Mouse (Mus musculus) retina, adult 2 months (tissue): ENCODE results near the gene Arsb.

Experiments
- DNase-seq: peaks from one replicate; pipeline ENCODE4 v3.0.0-alpha.2; 2012; ENCODE audit warnings: low read depth, low spot score

Gene Arsb

DNA sequence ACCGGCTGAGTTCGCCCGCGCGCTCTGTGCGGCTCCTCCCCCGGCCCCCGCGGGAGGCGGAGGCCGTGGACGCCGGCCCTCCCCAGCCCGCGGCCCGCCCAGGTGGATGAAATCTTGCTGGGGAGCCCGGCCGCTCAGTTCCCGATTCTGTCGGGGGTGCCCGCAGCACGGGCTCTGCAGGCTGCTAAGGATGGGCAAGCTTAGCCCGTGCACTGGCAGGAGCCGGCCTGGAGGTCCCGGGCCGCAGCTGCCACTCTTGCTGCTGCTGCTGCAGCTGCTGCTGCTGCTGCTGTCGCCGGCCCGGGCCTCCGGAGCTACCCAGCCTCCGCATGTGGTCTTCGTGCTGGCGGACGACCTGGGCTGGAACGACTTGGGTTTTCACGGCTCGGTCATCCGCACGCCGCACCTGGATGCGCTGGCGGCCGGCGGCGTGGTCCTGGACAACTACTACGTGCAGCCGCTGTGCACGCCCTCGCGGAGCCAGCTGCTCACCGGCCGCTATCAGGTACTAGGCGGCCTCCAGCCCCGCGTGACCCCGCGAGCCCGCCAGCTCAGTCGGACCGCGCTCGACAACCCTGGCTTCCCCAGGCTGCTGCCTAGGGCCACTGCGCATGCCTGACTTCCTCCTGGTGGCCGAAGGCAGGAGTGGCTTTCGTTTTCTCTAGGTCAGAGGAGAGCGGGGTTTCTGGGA is at the start of gene Arsb:
TSS of gene Arsb (plus strand) at position 43 of the 691 bp plus-strand sequence.
- peak; percentile 64 for DNase-seq

DNA sequence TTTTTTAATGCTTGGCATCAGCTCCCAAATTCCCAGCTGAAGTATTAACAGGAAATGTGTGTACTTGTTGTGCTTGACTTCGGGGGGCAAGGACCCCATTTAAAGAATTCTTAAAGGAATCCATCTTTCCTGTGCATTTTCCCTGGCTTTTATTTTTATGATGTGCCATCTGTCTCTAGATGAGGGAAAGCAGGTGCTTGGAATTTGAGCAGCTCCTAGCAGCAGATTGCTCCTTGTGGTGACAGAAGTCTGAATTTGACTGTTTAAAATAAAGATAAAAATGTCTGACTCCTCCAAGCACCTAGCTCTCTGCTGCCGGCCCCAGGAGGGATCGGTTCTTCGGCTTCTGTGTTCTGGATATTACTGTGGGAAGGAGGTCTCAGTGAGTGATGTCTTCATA is 49.5 kb upstream of the Arsb start:
- DNase-seq = no peak

GRCm38 (mm10) chr13:93723455-93723854 is 48.0 kb upstream of the Arsb start:
- DNase-seq = no peak

DNA sequence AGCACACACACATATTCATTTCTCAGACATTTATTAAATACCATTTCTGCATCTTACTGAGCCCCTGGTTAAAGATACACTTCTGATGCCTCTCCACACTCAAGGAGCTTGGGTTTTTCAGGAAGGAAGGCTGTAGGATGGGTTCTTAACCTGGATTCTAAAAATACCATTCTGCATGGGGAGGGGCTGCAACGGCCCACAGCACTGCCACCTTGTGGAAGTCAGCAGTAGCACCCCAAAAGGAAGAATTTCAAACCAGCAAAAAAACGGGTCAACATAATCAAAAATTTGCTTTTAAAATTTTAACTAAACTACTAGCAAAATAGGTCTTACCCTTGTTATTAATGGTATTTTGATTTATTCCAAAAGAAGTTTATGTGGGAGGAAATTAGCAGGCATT is 47.2 kb upstream of the Arsb start:
- peak; percentile 6 for DNase-seq

- no peak for DNase-seq
Measured at GRCm38 (mm10) chr13:93735131-93735636, 36.2 kb upstream of the Arsb start.

- no peak for DNase-seq
Measured at GRCm38 (mm10) chr13:93744118-93744517, 27.3 kb upstream of the Arsb start.

DNA sequence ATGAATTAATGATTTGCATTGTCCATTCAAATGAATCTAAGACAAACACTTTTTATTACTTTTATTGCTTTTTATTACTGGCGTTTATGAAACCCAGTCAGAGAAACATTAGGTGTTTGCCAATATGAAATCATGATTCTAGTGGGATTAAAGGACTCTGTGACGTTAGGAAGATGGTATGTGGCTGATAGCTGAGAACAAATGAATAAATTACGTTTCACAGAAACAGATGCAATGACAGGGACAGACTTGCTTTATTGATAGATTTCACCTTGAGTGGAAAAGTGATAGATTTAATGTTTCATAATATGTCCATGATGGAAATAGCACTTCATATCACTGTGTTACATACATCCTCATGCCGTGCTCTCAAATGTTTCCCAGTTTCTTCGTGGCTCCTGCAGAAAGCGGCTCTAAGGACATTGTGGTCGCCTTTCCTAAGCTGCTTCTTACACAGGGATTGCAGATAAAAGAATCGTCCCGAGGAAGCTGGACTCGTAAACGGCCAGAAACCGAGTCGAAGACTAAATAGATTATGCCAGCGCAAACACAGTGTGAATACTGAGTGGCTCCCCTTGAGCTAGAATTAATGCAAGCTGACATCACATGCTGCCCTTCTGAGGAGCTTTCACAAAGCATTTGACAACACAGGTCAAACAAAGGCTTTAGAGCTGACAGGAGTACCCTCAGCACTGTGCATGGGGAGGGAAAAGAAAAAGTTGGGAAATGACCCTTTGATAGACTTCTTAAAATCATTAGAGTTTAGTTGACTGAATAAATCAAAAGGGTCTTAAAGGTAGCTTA is 18.6 kb upstream of the Arsb start:
- no peak for DNase-seq

DNA sequence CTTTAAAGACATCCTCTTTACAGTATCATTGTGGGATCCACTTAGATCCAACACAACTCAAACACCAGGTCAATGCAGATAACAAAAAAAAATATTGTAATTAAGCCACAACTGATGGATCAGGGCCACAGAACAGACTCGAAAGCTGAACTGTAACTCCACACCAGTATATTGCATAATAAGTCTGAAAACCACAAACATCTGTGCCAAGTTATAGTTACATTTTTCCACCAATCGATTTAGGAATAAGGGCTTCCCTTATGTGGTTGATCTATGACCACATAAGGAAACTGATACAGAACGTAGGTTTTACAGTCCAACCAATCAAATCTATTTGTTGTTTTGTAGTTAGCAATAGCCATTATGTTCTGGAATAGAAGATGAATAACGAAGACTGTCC is 16.3 kb upstream of the Arsb start:
- DNase-seq = no peak

DNA sequence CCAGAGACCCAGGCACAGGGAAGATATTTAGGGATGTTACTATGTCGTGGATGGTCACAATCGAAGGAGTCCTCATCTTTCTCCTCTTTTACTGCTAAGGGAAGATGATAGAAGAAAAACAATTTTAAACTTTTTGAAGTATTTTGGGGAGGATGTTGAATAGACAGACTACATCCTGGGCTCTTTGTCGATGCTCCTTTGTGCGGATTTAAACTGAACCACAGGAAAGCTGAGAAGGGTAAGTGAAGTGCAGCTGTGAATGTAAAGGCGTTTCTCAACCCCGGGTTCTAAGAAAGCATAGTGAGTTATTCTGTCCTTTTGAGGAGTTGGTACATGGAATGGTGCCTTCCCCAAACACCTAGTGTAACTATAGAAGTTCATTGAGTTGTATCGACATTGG is 14.8 kb upstream of the Arsb start:
- DNase-seq = no peak

- no peak for DNase-seq
Measured at GRCm38 (mm10) chr13:93757514-93757913, 13.9 kb upstream of the Arsb start.

DNA sequence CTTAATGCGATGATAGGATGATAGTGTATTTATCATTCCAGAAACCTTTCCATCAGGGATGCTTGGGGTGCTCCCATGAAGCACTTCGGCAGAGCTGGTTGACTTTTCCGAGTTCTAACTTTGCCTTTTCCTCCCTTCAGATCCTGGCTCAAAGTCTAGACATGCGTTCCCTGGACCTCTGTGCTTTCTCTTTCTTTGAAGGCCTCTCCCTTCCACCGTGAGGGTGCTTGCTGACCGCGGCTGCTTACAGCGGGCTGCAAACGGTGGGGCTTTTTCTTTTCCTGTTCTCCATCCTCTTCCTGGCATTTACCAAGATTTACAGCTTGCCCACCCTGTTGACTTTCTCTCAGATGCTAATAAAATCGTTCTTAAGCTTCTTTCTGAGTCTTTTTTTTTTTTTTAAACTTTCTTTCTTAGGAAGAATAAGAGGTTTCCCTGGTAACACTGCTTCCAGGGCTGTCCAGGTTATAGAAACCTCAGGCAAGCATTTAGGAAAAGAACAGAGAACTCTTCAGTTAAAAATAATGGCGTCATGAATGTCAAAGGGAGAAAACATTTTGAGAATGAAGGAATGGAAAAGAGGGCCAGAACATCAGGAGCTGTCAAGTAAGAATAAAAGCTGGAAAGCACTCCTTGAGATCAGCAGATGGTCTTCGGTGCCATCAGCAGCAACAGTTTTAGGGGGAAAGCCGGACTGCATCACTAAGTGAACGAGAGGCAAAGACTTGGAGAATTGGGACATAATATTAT is 13.1 kb upstream of the Arsb start:
- no peak for DNase-seq

DNA sequence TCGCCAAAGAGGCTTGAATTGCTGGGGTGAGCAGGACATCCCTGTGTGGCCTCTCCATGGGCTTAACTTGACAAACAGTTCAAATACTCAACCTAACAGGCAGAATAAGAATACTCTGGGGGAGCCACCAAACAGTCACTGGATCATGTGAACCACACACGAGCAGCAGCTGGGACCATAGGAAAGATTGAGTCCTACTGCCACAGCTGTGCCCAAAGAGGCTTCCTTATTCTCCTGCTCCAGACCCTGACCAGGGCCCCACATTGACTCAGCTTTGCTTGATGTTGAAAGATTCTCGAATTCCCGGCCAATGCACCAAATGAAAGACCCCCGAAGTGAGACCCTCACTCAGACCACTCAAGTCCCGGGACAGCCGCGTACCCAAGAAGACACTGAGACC is 9.6 kb upstream of the Arsb start:
- no peak for DNase-seq

DNA sequence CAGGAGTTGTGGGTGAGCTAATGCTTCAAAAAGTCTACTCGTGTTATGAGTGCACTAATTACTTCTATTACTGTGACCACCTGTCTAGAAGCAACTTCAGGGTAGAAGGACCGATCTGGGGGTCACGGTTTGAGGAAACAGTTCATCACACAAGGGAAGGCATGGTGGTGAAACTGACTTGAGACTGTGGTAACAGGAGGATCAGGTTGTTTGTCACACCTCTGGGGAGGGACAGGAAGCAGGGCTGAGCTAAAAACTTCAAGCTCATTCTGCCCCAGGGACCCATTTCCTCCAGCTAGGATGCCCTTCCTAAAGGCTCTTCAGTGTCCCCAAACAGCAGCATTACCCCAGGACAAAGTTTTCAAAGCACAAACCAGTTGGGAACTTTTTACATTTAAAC is 8.6 kb upstream of the Arsb start:
- DNase-seq = no peak

DNA sequence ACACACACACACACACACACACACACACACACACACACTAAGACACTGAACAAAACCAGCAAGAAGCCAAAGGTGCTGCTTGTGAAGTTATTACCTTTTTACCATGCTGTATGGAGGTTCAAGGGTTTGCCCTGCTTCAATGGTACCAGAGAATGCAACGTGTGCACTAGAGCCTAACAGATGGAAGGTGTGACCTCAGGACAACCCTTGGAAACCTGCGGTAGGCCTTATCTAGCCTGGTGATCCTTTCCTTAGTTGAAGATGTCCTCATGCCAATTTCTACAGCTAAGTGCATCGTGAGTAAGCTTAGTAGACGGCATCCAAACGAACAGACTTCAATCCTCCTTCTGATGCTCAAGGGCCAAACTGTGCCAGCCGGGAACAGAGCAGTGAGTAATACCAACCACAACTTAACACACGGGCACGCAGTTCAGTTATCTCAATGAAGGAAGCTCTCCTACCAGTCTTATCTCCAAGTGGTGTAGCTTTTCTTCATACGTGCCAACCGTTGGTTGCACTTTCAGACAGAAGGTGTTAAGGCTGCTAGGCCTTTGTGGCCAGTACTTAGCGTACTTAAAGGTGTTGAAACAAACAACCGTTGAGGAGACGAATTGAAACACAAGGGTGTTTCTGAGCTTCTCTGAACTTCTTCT is 7.0 kb upstream of the Arsb start:
- DNase-seq = no peak

GRCm38 (mm10) chr13:93771031-93771587 is 321 bp upstream of the Arsb start:
- no peak for DNase-seq

DNA sequence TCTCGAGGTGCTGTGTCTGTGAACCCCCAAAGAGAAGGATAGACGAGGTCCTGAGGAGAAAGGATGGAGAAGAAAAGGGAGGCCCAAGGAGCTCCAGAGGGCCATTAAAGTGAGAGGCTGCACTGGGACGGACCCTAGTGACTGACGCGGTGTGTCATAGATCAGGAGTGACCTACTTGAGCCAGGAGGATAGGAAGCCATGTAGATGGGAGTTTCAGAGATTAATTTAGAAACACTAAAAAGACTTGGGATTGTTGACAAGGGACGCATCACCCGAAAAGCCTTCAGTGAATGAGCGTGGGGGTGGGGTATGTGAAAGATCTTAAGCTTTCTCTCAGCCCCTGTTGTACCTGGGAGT is 828 bp downstream of the Arsb start:
- DNase-seq = no peak

DNA sequence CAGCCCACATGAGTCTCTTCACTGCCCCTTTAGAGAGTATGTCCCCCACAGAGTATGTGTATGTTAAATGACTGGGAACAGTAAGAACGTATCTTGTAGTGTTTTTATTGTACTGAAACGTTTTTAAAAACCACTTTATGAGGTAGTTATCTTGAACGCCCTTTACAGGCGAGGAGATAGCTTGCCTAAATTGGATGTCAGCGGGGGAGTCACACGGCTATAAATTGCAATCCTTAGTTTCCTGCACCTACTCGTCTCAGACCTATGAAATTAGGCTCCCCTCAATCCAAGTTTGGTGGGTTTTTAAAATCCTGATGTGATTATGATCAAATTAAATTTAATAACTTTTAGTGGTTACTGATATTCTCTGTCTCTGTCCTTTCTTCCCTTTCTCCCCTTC is 1.4 kb downstream of the Arsb start:
- DNase-seq = no peak

DNA sequence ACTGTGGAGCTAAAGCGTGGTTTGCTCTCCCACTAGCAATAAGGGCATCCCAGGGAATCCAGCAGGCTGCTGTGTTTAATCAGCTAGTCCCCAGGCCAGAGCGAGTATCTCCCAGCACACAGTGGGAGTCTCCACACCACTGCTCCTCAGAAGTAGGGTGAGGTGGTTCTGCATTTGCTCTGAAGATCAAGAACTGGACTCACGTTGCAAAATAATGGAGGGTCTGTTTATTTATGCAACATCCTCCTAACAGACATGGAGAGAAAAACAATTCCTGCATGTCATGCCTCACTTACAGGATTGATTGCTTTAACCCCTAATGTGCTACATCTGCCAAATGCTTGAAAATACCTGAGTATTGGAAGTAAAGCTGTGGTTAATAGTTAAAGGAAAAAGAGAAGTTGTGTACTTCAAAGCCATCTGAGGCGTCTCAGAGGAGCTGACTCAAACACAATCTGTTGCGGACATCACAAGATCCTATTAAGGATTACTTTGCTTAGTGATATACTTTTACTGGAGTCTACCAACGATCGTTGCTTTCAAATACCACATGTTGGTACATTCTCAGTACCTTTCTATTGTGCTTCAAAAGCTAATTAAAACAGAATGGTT is 2.4 kb downstream of the Arsb start:
- no peak for DNase-seq

GRCm38 (mm10) chr13:93782823-93783222 is 11.4 kb downstream of the Arsb start:
- no peak for DNase-seq

DNA sequence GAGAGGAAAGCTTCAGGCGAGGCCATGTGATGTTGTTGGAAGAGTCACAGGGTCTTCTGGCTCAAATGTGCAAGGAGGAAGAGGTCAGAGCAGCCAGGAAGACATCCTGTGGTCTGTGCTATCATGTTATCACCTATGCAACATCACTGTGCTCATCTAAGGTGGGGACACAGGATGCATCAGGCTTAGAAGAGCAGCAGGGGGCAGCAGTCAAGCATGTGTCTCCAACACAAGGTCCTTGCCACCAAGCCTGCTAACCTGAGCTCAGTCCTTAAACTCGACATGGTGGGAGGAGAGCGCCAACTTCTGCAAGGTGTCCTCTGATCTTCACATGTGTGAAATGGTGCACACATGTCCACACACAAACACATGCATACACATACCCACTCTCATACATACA is 13.9 kb downstream of the Arsb start:
- DNase-seq = no peak

DNA sequence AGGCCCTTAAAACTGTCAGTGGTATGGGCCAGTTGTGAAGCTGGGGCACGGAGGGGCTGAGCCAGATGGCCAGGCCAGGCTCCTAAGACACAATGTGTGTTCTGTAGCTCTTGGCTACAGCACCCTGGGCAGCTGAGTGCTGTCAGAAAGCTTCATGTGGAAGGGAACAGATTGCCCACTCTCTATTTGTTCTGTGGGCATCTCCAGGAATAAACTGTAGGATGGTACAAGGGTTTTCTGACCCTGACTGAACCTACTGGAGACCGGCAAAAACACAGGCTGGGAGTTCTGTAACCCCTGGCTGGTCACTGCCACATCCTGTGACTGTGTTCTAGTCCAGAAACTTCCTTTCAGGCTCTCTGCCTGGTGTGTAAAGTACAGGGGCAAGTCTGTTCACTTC is 14.6 kb downstream of the Arsb start:
- no peak for DNase-seq
